Mouse (Mus musculus): ENCODE results near the gene Arhgap23. TPM values are rescaled to one million over a fixed set of nuclear protein-coding genes. Genes with fewer than 3 reads are reported as not detected.

The Arhgap23 gene
- total RNA-seq, 1 experiment from 2014 or later, result 9.6 TPM

GRCm38 (mm10) chr11:97543883-97544282 lies 128.6 kb downstream of the Arhgap23 start:
- no peak for ATAC-seq (replicated peaks; ENCODE audit: low read depth, poor library complexity, severe bottlenecking)

GRCm38 (mm10) chr11:97545808-97546560 lies 130.7 kb downstream of the Arhgap23 start:
- ATAC-seq (replicated peaks; ENCODE audit: low read depth, poor library complexity, severe bottlenecking), result peak; percentile 53

GRCm38 (mm10) chr11:97546804-97547411 lies 131.6 kb downstream of the Arhgap23 start:
- no peak for ATAC-seq (replicated peaks; ENCODE audit: low read depth, poor library complexity, severe bottlenecking)

GRCm38 (mm10) chr11:97547957-97548706 lies 132.8 kb downstream of the Arhgap23 start:
- ATAC-seq (replicated peaks; ENCODE audit: low read depth, poor library complexity, severe bottlenecking), result no peak

- no peak for ATAC-seq (replicated peaks; ENCODE audit: low read depth, poor library complexity, severe bottlenecking)
Measured at GRCm38 (mm10) chr11:97548757-97549156, 133.4 kb downstream of the Arhgap23 start.

Other genes with a start within 250 kb of the Arhgap23 start
- 350 and 405 TPM in 2 replicates for gene Kpnb1, start 227.7 kb upstream of the Arhgap23 start, total RNA-seq (2017)
- 24.8 and 30.6 TPM in 2 replicates for gene Npepps, start 134.9 kb upstream of the Arhgap23 start, total RNA-seq (2017)
- gene Mrpl45, start 99.8 kb upstream of the Arhgap23 start, total RNA-seq (2017), result 22.0 and 23.3 TPM in 2 replicates
- not detected in 2 replicates for gene Gpr179, start 63.5 kb upstream of the Arhgap23 start, total RNA-seq (2017)
- 14.2 and 16.1 TPM in 2 replicates for gene Socs7, start 53.0 kb upstream of the Arhgap23 start, total RNA-seq (2017)
- gene 4933428G20Rik, start 84.8 kb downstream of the Arhgap23 start, total RNA-seq (2017), result not detected in 2 replicates
- not detected in 2 replicates for gene Srcin1, start 160.7 kb downstream of the Arhgap23 start, total RNA-seq (2017)
- 1.8 and 2.7 TPM in 2 replicates for gene Epop, start 214.2 kb downstream of the Arhgap23 start, total RNA-seq (2017)
- 4.9 and 9.7 TPM in 2 replicates for gene Mllt6, start 247.9 kb downstream of the Arhgap23 start, total RNA-seq (2017)